Mouse (Mus musculus) cerebellum, postnatal 4 days (tissue): ENCODE measurements around the gene Cdh4.

Experiments used
- DNase-seq, 2 experiments: peaks; one replicate each; pipeline ENCODE4 v3.0.0; 2022; ENCODE audit warnings: low spot score in 2 of 2, mixed read lengths in 1 of 2

The Cdh4 gene

GRCm38 (mm10) chr2:179538535-179538934 lies 96.3 kb downstream of the Cdh4 start:
- peak in 1 of 2 experiments; percentile 39 for DNase-seq

GRCm38 (mm10) chr2:179539532-179540245 lies 97.5 kb downstream of the Cdh4 start:
- no peak for DNase-seq

GRCm38 (mm10) chr2:179541096-179541495 lies 98.9 kb downstream of the Cdh4 start:
- no peak for DNase-seq

GRCm38 (mm10) chr2:179547627-179548026 lies 105.4 kb downstream of the Cdh4 start:
- DNase-seq = no peak

GRCm38 (mm10) chr2:179555928-179556327 lies 113.7 kb downstream of the Cdh4 start:
- no peak for DNase-seq

GRCm38 (mm10) chr2:179562350-179562749 lies 120.1 kb downstream of the Cdh4 start:
- no peak for DNase-seq

GRCm38 (mm10) chr2:179565611-179566010 lies 123.4 kb downstream of the Cdh4 start:
- DNase-seq = no peak

GRCm38 (mm10) chr2:179567886-179568285 lies 125.7 kb downstream of the Cdh4 start:
- DNase-seq = no peak

- no peak for DNase-seq
These were observed 126.9 kb downstream of the Cdh4 start for GRCm38 (mm10) chr2:179569171-179569570.

- DNase-seq = no peak
These were observed 129.0 kb downstream of the Cdh4 start for GRCm38 (mm10) chr2:179571175-179571769.

GRCm38 (mm10) chr2:179573331-179573730 lies 131.1 kb downstream of the Cdh4 start:
- no peak for DNase-seq

- no peak for DNase-seq
These were observed 131.6 kb downstream of the Cdh4 start for GRCm38 (mm10) chr2:179573786-179574185.

- DNase-seq = no peak
These were observed 133.4 kb downstream of the Cdh4 start for GRCm38 (mm10) chr2:179575585-179575984.

- no peak for DNase-seq
These were observed 134.0 kb downstream of the Cdh4 start for GRCm38 (mm10) chr2:179576221-179576620.

GRCm38 (mm10) chr2:179578329-179578728 lies 136.1 kb downstream of the Cdh4 start:
- DNase-seq = no peak

GRCm38 (mm10) chr2:179578842-179579241 lies 136.6 kb downstream of the Cdh4 start:
- no peak for DNase-seq

GRCm38 (mm10) chr2:179580415-179580814 lies 138.2 kb downstream of the Cdh4 start:
- DNase-seq = no peak

- DNase-seq = no peak
These were observed 138.8 kb downstream of the Cdh4 start for GRCm38 (mm10) chr2:179581058-179581457.

- DNase-seq = no peak
These were observed 140.7 kb downstream of the Cdh4 start for GRCm38 (mm10) chr2:179582966-179583365.

GRCm38 (mm10) chr2:179584672-179585071 lies 142.4 kb downstream of the Cdh4 start:
- no peak for DNase-seq

GRCm38 (mm10) chr2:179586436-179586835 lies 144.2 kb downstream of the Cdh4 start:
- DNase-seq = no peak

- no peak for DNase-seq
These were observed 144.8 kb downstream of the Cdh4 start for GRCm38 (mm10) chr2:179587069-179587468.

GRCm38 (mm10) chr2:179591661-179592060 lies 149.4 kb downstream of the Cdh4 start:
- no peak for DNase-seq
